Mouse (Mus musculus): ENCODE measurements around the gene Lsm4. TPM values are rescaled to one million over a fixed set of nuclear protein-coding genes. Genes with fewer than 3 reads are reported as not detected.

The Lsm4 gene
- polyA plus RNA-seq, 1 experiment from 2014 or later, result 143 TPM

DNA sequence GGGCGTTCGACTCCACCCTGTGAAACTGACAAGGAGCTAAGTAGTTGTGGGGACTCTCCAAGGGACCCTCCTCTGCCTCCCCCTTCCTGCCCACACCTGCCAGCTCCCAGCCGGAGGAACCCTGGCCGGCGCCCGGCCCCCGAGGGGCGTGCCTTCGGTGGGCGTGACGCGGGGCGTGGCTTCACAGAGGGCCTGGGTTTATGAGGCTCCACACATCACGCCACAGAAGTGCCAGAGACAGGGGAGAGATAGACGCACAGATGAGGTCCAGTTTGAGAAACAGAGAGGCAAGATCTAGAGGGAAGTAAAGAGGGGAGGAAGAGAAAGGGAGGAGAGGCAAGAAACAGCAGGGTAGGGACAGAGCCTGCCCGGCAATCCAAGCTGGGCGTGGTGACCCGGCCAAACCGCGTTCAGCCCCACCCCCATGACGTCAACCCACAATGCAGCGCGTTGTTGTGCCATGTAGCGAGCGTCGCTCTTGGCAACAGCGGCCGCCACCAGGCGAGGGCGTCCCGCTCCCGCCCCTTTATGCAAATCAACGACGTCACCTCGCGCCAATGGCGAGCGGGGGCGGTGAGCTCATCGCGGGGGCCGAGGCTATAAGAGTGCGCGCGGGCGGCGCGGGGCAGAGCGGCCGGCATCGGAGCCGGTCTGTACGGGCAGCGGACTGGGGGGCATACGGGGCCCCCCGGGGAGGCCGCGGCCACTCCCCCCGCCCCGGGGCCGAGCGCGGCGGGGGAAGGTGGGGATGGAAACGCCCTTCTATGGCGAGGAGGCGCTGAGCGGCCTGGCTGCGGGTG is 25.5 kb downstream of the Lsm4 start, which contains the start of gene Jund:
Gene Jund, plus strand, starts transcription at position 640 of the 800 bp plus-strand sequence.
- Histone ChIP-seq H3K27me3 (ENCODE audit: control insufficient read depth, insufficient read depth, low read depth, low read length) (no peaks in the 10 kb centered on the region; the same call in 1 of the 2 replicates), H3K4me2 (ENCODE audit: low read length) (peak within 1 kb of the TSS; percentile 85), H3K27ac (ENCODE audit: low read length) (peak within 1 kb of the TSS; percentile 99), H3K9me3 (replicated peaks; ENCODE audit: control insufficient read depth, low read length, poor library complexity, severe bottlenecking) (no peaks in the 10 kb centered on the region), H3K36me3 (ENCODE audit: control insufficient read depth, insufficient read depth, low read length) (no peaks in the 10 kb centered on the region), H3K4me3 (ENCODE audit: low read depth, low read length) (peak within 1 kb of the TSS; percentile 98), H3K4me1 (ENCODE audit: control insufficient read depth, insufficient read depth, low read length) (peaks cover 36% of the 10 kb centered on the region), H3K9ac (ENCODE audit: low read depth, low read length) (peak within 1 kb of the TSS; percentile 99)
- peak; percentile 85 for ATAC-seq
- under 1% methylated on average over 68 of the region's 69 CpGs for WGBS

DNA sequence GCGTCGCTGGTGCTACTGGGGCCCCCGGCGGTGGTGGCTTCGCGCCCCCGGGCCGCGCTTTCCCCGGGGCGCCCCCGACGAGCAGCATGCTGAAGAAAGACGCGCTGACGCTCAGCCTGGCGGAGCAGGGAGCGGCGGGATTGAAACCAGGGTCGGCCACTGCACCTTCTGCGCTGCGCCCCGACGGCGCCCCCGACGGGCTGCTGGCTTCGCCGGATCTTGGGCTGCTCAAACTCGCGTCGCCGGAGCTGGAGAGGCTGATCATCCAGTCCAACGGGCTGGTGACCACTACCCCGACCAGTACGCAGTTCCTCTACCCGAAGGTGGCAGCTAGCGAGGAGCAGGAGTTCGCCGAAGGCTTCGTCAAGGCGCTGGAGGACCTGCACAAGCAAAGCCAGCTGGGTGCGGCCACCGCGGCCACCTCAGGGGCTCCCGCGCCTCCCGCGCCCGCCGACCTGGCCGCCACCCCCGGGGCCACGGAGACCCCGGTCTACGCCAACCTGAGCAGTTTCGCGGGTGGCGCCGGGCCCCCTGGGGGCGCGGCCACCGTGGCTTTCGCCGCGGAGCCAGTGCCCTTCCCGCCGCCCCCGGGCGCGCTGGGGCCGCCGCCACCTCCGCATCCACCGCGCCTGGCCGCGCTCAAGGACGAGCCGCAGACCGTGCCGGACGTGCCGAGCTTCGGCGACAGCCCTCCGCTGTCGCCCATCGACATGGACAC is 26.2 kb downstream of the Lsm4 start:
- peak overlapping the region; percentile 98 for H3K4me3 ChIP-seq (ENCODE audit: low read depth, low read length)
- under 1% methylated on average over 82 of the region's 89 CpGs for WGBS
- no peaks in the 10 kb centered on the region for H3K9me3 ChIP-seq (replicated peaks; ENCODE audit: control insufficient read depth, low read length, poor library complexity, severe bottlenecking)
- H3K27me3 ChIP-seq (ENCODE audit: control insufficient read depth, insufficient read depth, low read depth, low read length), result no peaks in the 10 kb centered on the region; the same call in 1 of the 2 replicates
- no peaks in the 10 kb centered on the region for H3K36me3 ChIP-seq (ENCODE audit: control insufficient read depth, insufficient read depth, low read length)
- ATAC-seq, result peak; percentile 12
- H3K9ac ChIP-seq (ENCODE audit: low read depth, low read length), result peak overlapping the region; percentile 99
- H3K4me2 ChIP-seq (ENCODE audit: low read length), result peak overlapping the region; percentile 82
- peaks cover 36% of the 10 kb centered on the region for H3K4me1 ChIP-seq (ENCODE audit: control insufficient read depth, insufficient read depth, low read length)
- peak overlapping the region; percentile 99 for H3K27ac ChIP-seq (ENCODE audit: low read length)

DNA sequence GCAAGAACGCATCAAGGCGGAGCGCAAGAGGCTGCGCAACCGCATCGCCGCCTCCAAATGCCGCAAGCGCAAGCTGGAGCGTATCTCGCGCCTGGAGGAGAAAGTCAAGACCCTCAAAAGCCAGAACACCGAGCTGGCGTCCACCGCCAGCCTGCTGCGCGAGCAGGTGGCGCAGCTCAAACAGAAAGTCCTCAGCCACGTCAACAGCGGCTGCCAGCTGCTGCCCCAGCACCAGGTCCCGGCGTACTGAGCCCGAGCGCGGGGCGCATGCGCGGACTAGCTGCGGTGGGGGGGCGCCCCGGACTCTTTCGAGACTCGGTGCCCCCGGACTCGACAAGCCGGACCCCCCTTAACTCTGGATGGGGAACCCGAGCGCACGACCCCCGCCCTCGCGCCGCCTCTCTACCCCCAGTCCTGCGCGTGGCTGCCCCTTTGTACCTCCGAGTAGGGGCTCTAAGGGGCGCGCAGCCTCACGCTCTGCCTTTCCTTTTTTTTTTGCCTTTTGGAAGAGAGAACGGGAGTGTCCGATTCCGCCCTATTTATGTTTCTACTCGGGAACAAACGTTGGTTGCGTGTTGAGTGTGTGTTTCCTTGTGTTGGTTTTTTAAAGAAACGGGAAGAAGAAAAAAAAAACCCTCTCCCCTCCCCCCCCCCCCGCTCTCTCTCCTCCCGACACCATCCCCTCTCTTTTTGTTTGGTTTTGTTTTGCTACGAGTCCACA is 26.9 kb downstream of the Lsm4 start:
- Histone ChIP-seq H3K36me3 (ENCODE audit: control insufficient read depth, insufficient read depth, low read length) (0 out of 2 replicates have a peak, but pooled peaks cover 3% of the 10 kb centered on the region), H3K4me3 (ENCODE audit: low read depth, low read length) (peak overlapping the region; percentile 98), H3K9me3 (replicated peaks; ENCODE audit: control insufficient read depth, low read length, poor library complexity, severe bottlenecking) (no peaks in the 10 kb centered on the region), H3K9ac (ENCODE audit: low read depth, low read length) (peak overlapping the region; percentile 99), H3K4me1 (ENCODE audit: control insufficient read depth, insufficient read depth, low read length) (peaks cover 36% of the 10 kb centered on the region), H3K27ac (ENCODE audit: low read length) (peak overlapping the region; percentile 99), H3K27me3 (ENCODE audit: control insufficient read depth, insufficient read depth, low read depth, low read length) (no peaks in the 10 kb centered on the region; the same call in 1 of the 2 replicates), H3K4me2 (ENCODE audit: low read length) (peak overlapping the region; percentile 82)
- WGBS, result under 1% methylated on average over 58 of the region's 59 CpGs
- no peak for ATAC-seq

DNA sequence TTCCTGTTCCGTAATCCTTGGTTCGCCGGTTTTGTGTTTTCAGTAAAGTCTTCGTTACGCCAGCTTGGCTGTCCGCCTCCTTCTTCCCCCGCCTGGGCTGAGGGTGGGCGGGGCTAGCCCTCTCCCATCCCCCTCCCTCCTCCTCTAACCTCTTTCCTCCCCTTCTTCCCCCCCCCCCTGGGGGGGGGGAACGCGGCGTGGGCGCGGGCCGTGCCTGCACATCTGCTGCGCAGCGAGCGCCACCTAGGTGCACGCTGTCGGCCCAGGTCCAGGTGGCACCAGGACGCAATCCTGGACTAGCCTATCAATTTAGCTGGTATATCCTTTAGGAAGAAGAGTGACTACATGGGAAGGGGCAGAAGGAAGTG is 27.5 kb downstream of the Lsm4 start:
- ATAC-seq, result peak; percentile 22
- Histone ChIP-seq H3K9ac (ENCODE audit: low read depth, low read length) (peak overlapping the region; percentile 99), H3K4me3 (ENCODE audit: low read depth, low read length) (peak overlapping the region; percentile 98), H3K4me1 (ENCODE audit: control insufficient read depth, insufficient read depth, low read length) (peaks cover 36% of the 10 kb centered on the region), H3K4me2 (ENCODE audit: low read length) (peak overlapping the region; percentile 82), H3K36me3 (ENCODE audit: control insufficient read depth, insufficient read depth, low read length) (0 out of 2 replicates have a peak, but pooled peaks cover 3% of the 10 kb centered on the region), H3K27me3 (ENCODE audit: control insufficient read depth, insufficient read depth, low read depth, low read length) (no peaks in the 10 kb centered on the region; the same call in 1 of the 2 replicates), H3K9me3 (replicated peaks; ENCODE audit: control insufficient read depth, low read length, poor library complexity, severe bottlenecking) (no peaks in the 10 kb centered on the region), H3K27ac (ENCODE audit: low read length) (peak overlapping the region; percentile 99)
- 0% methylated on average over 20 of the region's 20 CpGs for WGBS

DNA sequence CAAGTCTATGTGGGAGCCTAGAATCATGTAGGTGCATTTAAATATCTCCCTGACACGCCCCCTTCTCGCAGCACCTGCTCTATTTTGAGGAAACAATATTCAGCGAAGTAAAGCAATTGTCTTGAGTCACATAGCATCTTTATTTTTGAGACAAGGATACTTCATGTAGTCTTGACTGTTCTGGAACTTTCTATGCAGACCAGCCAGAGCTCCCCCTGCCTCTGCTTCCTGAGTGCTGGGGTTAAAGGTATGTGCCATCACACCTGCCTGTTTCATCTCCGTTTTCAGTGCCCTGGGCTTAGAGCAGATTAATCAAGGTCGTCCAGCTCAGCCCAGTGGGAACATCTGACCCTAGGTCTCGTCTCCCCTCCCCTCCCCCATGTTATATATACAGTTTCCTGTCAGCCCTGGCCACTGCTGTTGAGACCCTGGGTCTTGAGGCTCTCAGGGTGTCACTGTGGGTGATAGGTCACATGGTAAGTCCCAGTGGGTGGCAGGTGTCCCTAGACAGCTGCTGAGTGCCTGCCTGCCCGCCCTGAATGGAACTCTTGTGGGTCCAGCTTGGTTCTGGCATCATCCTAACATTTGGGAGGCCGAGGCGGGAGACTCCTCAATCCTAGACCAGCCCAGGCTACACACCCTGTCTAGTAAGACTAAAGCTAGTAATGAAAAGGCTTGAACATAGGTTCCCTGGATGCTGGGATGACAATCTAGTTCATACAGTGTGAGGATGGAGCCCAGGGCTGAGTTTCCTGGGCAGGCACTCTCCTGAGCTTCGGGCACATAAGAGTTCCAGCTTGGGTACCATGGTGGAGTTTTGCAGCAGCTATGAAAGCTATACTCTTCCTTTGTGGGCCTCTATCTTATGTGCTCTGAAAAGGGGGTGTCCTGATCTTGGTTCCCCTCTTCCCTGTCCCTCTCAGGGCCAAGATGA is 28.3 kb downstream of the Lsm4 start:
- no peak for ATAC-seq
- 52% methylated on average over 10 of the region's 10 CpGs for WGBS
- H3K9ac ChIP-seq (ENCODE audit: low read depth, low read length), result peak overlapping the region; percentile 99
- H3K4me2 ChIP-seq (ENCODE audit: low read length), result peak overlapping the region; percentile 82
- H3K27ac ChIP-seq (ENCODE audit: low read length), result peak overlapping the region; percentile 99
- peaks cover 36% of the 10 kb centered on the region for H3K4me1 ChIP-seq (ENCODE audit: control insufficient read depth, insufficient read depth, low read length)
- 0 out of 2 replicates have a peak, but pooled peaks cover 3% of the 10 kb centered on the region for H3K36me3 ChIP-seq (ENCODE audit: control insufficient read depth, insufficient read depth, low read length)
- no peaks in the 10 kb centered on the region for H3K27me3 ChIP-seq (ENCODE audit: control insufficient read depth, insufficient read depth, low read depth, low read length)
- peak overlapping the region; percentile 98 for H3K4me3 ChIP-seq (ENCODE audit: low read depth, low read length)
- no peaks in the 10 kb centered on the region for H3K9me3 ChIP-seq (replicated peaks; ENCODE audit: control insufficient read depth, low read length, poor library complexity, severe bottlenecking)

DNA sequence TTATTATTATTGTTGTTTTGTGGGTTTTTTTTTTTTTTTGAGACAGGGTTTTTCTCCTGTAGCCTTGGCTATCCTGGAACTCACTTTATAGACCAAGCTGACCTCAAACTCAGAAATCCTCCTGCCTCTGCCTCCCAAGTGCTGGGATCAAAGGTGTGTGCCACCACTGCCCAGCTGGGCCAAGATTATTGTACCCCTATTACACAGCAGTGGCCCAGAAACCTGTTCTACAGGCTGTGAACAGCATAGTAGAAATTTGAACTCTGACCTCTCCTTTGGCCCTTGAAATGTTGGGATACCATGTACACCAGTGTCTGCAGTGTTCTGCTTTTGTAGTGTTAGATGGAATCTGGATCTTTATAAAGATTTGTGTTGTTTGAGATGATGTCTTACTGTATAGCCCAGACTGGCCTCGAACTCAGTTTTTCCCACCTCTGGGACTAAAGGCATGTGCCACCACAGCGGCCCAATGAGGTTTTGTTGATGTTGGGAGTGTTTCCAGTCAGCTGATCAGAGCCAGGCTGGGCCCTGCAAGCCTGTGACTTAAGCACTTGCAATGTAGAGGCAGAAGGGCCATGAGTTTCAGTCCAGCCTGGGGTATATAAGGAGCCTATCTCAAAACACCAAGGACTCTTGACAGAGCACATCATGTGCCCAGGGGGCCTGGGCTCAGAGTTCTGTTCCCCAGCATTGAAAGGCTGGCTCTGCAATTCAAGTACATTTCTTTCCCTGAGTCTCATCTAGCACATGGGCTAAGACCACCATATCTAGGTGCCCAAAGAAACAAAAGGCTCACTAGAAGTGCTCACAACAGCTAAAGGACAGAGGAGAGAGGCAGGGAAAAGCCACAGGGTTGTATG is 29.2 kb downstream of the Lsm4 start:
- H3K4me3 ChIP-seq (ENCODE audit: low read depth, low read length), result peak overlapping the region; percentile 4; the same call in 1 of the 2 replicates
- H3K9me3 ChIP-seq (replicated peaks; ENCODE audit: control insufficient read depth, low read length, poor library complexity, severe bottlenecking), result no peaks in the 10 kb centered on the region
- no peaks in the 10 kb centered on the region for H3K27me3 ChIP-seq (ENCODE audit: control insufficient read depth, insufficient read depth, low read depth, low read length)
- WGBS, result 91% methylated on average over 2 of the region's 2 CpGs
- H3K27ac ChIP-seq (ENCODE audit: low read length), result no peak overlapping the region
- ATAC-seq, result no peak
- peak overlapping the region; percentile 99; the same call in 1 of the 2 replicates for H3K9ac ChIP-seq (ENCODE audit: low read depth, low read length)
- H3K36me3 ChIP-seq (ENCODE audit: control insufficient read depth, insufficient read depth, low read length), result 0 out of 2 replicates have a peak, but pooled peaks cover 3% of the 10 kb centered on the region
- H3K4me1 ChIP-seq (ENCODE audit: control insufficient read depth, insufficient read depth, low read length), result peaks cover 28% of the 10 kb centered on the region
- H3K4me2 ChIP-seq (ENCODE audit: low read length), result peak overlapping the region; percentile 82

DNA sequence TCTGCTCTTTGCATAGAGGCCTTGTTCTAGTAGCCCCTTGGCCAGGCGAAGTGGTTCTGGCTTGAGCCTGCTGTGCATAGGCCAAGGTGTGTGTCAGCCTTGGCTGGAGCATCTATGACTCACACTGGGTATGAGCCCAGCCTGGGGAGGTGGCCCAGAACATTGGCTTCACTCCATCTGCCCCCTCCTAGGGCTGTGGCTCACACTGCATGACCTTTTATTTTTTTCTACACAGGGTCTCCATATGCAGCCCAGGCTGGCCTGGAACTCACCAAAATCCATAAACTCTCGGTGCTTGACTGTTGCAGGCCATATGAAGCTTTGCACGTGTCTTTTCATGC is 29.8 kb downstream of the Lsm4 start:
- Histone ChIP-seq H3K27ac (ENCODE audit: low read length) (no peak overlapping the region), H3K9me3 (replicated peaks; ENCODE audit: control insufficient read depth, low read length, poor library complexity, severe bottlenecking) (no peaks in the 10 kb centered on the region), H3K9ac (ENCODE audit: low read depth, low read length) (no peak overlapping the region), H3K4me1 (ENCODE audit: control insufficient read depth, insufficient read depth, low read length) (peaks cover 23% of the 10 kb centered on the region), H3K4me3 (ENCODE audit: low read depth, low read length) (no peak overlapping the region), H3K4me2 (ENCODE audit: low read length) (peak overlapping the region; percentile 82; the same call in 1 of the 2 replicates), H3K27me3 (ENCODE audit: control insufficient read depth, insufficient read depth, low read depth, low read length) (no peaks in the 10 kb centered on the region), H3K36me3 (ENCODE audit: control insufficient read depth, insufficient read depth, low read length) (0 out of 2 replicates have a peak, but pooled peaks cover 3% of the 10 kb centered on the region)
- WGBS, result 77% methylated on average over 3 of the region's 3 CpGs
- ATAC-seq, result no peak

Data from midbrain, embryonic 16.5 days (tissue).